Mouse (Mus musculus) c-Kit-positive CD71-positive TER-119-negative erythroid progenitor cells, embryonic 14.5 days (primary cell): ENCODE data around the gene Asb2.

Experiments
- DNase-seq: peaks from one replicate; pipeline ENCODE4 v3.0.0-alpha.2; 2013; ENCODE audit warnings: low read depth

Asb2 gene

GRCm38 (mm10) chr12:103355746-103356414 is at the start of gene Asb2:
Asb2 (minus strand) TSS chr12:103356001.
- no peak for DNase-seq

GRCm38 (mm10) chr12:103404131-103404530 is 48.3 kb upstream of the Asb2 start:
- no peak for DNase-seq

GRCm38 (mm10) chr12:103396751-103397150 is 41.0 kb upstream of the Asb2 start:
- DNase-seq: no peak

GRCm38 (mm10) chr12:103395486-103396275 is 39.9 kb upstream of the Asb2 start:
- DNase-seq: no peak

- peak; percentile 91 for DNase-seq
Measured at GRCm38 (mm10) chr12:103393528-103393927, 37.7 kb upstream of the Asb2 start.

GRCm38 (mm10) chr12:103391098-103391497 is 35.3 kb upstream of the Asb2 start:
- no peak for DNase-seq

- no peak for DNase-seq
Measured at GRCm38 (mm10) chr12:103389982-103390381, 34.2 kb upstream of the Asb2 start.

- DNase-seq: no peak
Measured at GRCm38 (mm10) chr12:103389348-103389727, 33.5 kb upstream of the Asb2 start.

- peak; percentile 91 for DNase-seq
Measured at GRCm38 (mm10) chr12:103388505-103389347, 32.9 kb upstream of the Asb2 start, which contains the start of gene Otub2. Otub2 (plus strand) TSS chr12:103388682.

- DNase-seq: no peak
Measured at GRCm38 (mm10) chr12:103380226-103380625, 24.4 kb upstream of the Asb2 start.

GRCm38 (mm10) chr12:103376774-103377173 is 21.0 kb upstream of the Asb2 start:
- DNase-seq: no peak

- DNase-seq: no peak
Measured at GRCm38 (mm10) chr12:103376124-103376523, 20.3 kb upstream of the Asb2 start.

- DNase-seq: no peak
Measured at GRCm38 (mm10) chr12:103373530-103374236, 17.9 kb upstream of the Asb2 start.

- DNase-seq: no peak
Measured at GRCm38 (mm10) chr12:103371711-103372110, 15.9 kb upstream of the Asb2 start.

- DNase-seq: no peak
Measured at GRCm38 (mm10) chr12:103370861-103371260, 15.1 kb upstream of the Asb2 start.

GRCm38 (mm10) chr12:103368777-103369176 is 13.0 kb upstream of the Asb2 start:
- DNase-seq: no peak

GRCm38 (mm10) chr12:103368326-103368669 is 12.5 kb upstream of the Asb2 start:
- no peak for DNase-seq

- DNase-seq: no peak
Measured at GRCm38 (mm10) chr12:103367620-103368325, 12.0 kb upstream of the Asb2 start.

- DNase-seq: no peak
Measured at GRCm38 (mm10) chr12:103367171-103367570, 11.4 kb upstream of the Asb2 start.

- no peak for DNase-seq
Measured at GRCm38 (mm10) chr12:103362336-103362735, 6.5 kb upstream of the Asb2 start.
